Comparison of ENCODE assay signal across 8 mouse cellular contexts in genomic region chr2:112261748-112262653, GRCm38 (mm10). TPM values are rescaled to one million over a fixed set of nuclear protein-coding genes. Genes with fewer than 3 reads are reported as not detected.
DNase-seq lines count a peak whose midpoint lies in the region; ATAC-seq lines count a peak whose summit lies in the region.

Gene Nop10 (plus strand): TSS chr2:112261926.

- peak; percentile 68 to 69 for DNase-seq in gastrocnemius, adult 8-10 months (ENCODE audit: low spot score in 2 of 2)
- peak; percentile 96 for DNase-seq in hindlimb bud, embryonic 11.5 days (ENCODE audit: extremely low spot score, low read depth, low spot score)
- DNase-seq in left cerebral cortex, adult 8-10 months (ENCODE audit: low spot score in 2 of 2): peak; percentile 78 to 84
- peak; percentile 91 to 92 for DNase-seq in right cerebral cortex, postnatal 10 days (ENCODE audit: low spot score in 2 of 2)
- DNase-seq in urinary bladder, postnatal 4 days (ENCODE audit: low spot score in 2 of 2): peak; percentile 68 to 71

- H3K9me3 ChIP-seq in megakaryocyte, embryonic 14.5 days: no peaks in the 10 kb centered on the region

- peaks cover 49% of the 10 kb centered on the region for H3K4me1 ChIP-seq in megakaryocyte, embryonic 14.5 days

- no peaks in the 10 kb centered on the region for H3K36me3 ChIP-seq in megakaryocyte, embryonic 14.5 days (replicated peaks; ENCODE audit: low read length)

- peak; percentile 60 for ATAC-seq in activated CD4-positive, CD25-positive, alpha-beta regulatory T cell, adult 4 months
- ATAC-seq in common myeloid progenitor, adult 5-6 weeks (replicated peaks; ENCODE audit: low read depth, poor library complexity, severe bottlenecking): peak; percentile 59

- peak within 1 kb of the TSS; percentile 94 for H3K4me3 ChIP-seq in megakaryocyte, embryonic 14.5 days (replicated peaks)

- H3K27me3 ChIP-seq in megakaryocyte, embryonic 14.5 days (replicated peaks): no peaks in the 10 kb centered on the region

RNA-seq across cellular contexts. Expression of gene Nop10, which starts in this region (rescaled TPM):
- polyA plus RNA-seq in activated CD4-positive, CD25-positive, alpha-beta regulatory T cell, adult 4 months (2017; shearing (Covaris generic)): 100 to 1,000 TPM; 171 to 211 TPM
- 132 and 136 TPM in 2 replicates for total RNA-seq in common myeloid progenitor, adult 5-6 weeks (2017)
- total RNA-seq in gastrocnemius, adult 8-10 months (2022): 10 to 100 TPM; 50.0 to 61.0 (median 55.2) TPM
- total RNA-seq in left cerebral cortex, adult 8-10 months (2022): 10 to 100 TPM; 49.0 to 56.9 (median 52.8) TPM
- 4.9 and 25.7 TPM in 2 replicates for polyA plus RNA-seq in megakaryocyte, embryonic 14.5 days (2012; ENCODE audit: insufficient read depth, low replicate concordance)

Comparison
In these comparisons a context has a peak if more than half of its experiments do, and no peak if none do; other contexts are left out.
1. Peak in every context shown above with its lines: DNase-seq, ATAC-seq and H3K4me3 ChIP-seq.